Mouse (Mus musculus): ENCODE results near the gene Adh6a.

DNA sequence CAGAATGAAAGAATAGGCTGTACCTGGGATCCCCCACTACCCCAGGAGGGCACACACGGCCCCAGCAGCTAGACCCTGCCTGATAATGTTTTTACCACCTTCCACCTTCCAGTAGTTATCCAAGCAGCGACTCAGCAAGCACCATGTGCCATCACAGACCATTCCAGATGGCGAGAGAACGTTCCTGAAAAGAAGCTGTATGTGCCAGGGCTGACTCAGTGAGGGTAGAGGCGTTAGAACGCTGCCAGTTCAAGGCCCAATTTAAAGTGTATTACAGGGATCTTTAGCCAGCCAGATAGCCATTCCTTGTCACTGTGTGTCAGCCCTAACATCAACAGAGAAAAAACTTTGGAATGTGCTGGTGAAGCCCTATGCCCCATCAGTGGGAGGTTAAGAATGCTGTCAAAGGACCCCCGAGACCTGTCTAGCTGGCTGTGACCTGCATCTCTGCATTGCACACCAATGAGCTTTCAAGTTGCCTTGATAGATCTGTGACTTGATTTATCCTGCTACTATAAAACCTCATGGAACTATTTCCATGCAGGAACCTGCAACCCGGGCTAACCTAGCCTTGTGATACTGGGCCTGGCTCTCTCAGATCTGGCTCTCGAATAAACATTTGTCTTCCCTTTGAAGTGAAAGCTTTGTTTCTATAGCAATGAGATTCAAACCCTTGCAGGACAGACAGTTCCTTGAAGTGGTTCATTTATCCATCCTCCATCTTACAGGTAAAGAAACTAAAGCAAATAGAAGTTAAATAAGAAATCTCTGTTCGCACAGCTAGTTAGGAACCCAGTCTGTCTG is 7.4 kb upstream of the Adh6a start:
- no peak for TF ChIP-seq CTCF (IDR thresholded peaks at IDR 0.05; ENCODE audit: borderline replicate concordance, insufficient read depth, low read length)
- no peak for TF ChIP-seq POLR2A (IDR thresholded peaks at IDR 0.05; ENCODE audit: low read depth, low read length)
